Mouse (Mus musculus): ENCODE data around the gene Gjb4. TPM values are rescaled to one million over a fixed set of nuclear protein-coding genes. Genes with fewer than 3 reads are reported as not detected.
A peak's percentile ranks its signal among the peaks of the same experiment; 100 is the strongest.

Gjb4 gene
- total RNA-seq (2021) (not detected), polyA plus RNA-seq (2012; rRNA removed) (0.12 and 0.14 TPM in 2 replicates)
- long read RNA-seq, result 0 reads

GRCm38 (mm10) chr4:127353951-127354438, at the start of gene Gjb4:
TSS of gene Gjb4 (minus strand) at chr4:127354081.
- 69% methylated on average over 8 of the region's 8 CpGs for WGBS
- Histone ChIP-seq H3K4me1 (ENCODE audit: control insufficient read depth, insufficient read depth, low read length) (no peaks in the 10 kb centered on the region), H3K79me2 (replicated peaks; ENCODE audit: control insufficient read depth, insufficient read depth, low read length) (no peaks in the 10 kb centered on the region), H3K27ac (no peak within 1 kb of the TSS), H3K9ac (ENCODE audit: low read depth, low read length) (no peak within 1 kb of the TSS), H3K36me3 (ENCODE audit: control insufficient read depth, insufficient read depth, low read length) (no peaks in the 10 kb centered on the region), H3K4me3 (no peak within 1 kb of the TSS), H3K27me3 (ENCODE audit: control insufficient read depth, insufficient read depth, low read length) (no peaks in the 10 kb centered on the region)
- intact Hi-C loops (cut with DNase I), result no loop called here
- no peak for DNase-seq
- TF ChIP-seq EP300 (IDR thresholded peaks at IDR 0.05; ENCODE audit: insufficient read depth, low read depth, low read length), result no peak
- no peak for TF ChIP-seq CTCF (IDR thresholded peaks at IDR 0.05)
- no peak for TF ChIP-seq POLR2A (IDR thresholded peaks at IDR 0.05; ENCODE audit: insufficient read depth, low read depth, low read length)

- H3K27ac ChIP-seq, result no peak overlapping the region
- no peaks in the 10 kb centered on the region for H3K79me2 ChIP-seq (replicated peaks; ENCODE audit: control insufficient read depth, insufficient read depth, low read length)
- H3K36me3 ChIP-seq (ENCODE audit: control insufficient read depth, insufficient read depth, low read length), result no peaks in the 10 kb centered on the region
- no peak overlapping the region for H3K4me3 ChIP-seq
- 62% methylated on average over 3 of the region's 3 CpGs for WGBS
- no peak overlapping the region for H3K9ac ChIP-seq (ENCODE audit: low read depth, low read length)
- TF ChIP-seq POLR2A (IDR thresholded peaks at IDR 0.05; ENCODE audit: insufficient read depth, low read depth, low read length) (no peak), EP300 (IDR thresholded peaks at IDR 0.05; ENCODE audit: insufficient read depth, low read depth, low read length) (no peak), CTCF (IDR thresholded peaks at IDR 0.05) (no peak)
- no peak for DNase-seq
- H3K27me3 ChIP-seq (ENCODE audit: control insufficient read depth, insufficient read depth, low read length), result no peaks in the 10 kb centered on the region
- no peaks in the 10 kb centered on the region for H3K4me1 ChIP-seq (ENCODE audit: control insufficient read depth, insufficient read depth, low read length)
- intact Hi-C loops (cut with DNase I), result no loop called here
Observed at GRCm38 (mm10) chr4:127402614-127403013, 48.7 kb upstream of the Gjb4 start.

GRCm38 (mm10) chr4:127402166-127402565, 48.3 kb upstream of the Gjb4 start:
- intact Hi-C loops (cut with DNase I), result no loop called here

GRCm38 (mm10) chr4:127400165-127401145, 46.6 kb upstream of the Gjb4 start:
- H3K36me3 ChIP-seq (ENCODE audit: control insufficient read depth, insufficient read depth, low read length), result no peaks in the 10 kb centered on the region
- intact Hi-C loops (cut with DNase I), result no loop called here

More at GRCm38 (mm10) chr4:127402166-127402565, 48.3 kb upstream of the Gjb4 start:
- 72% methylated on average over 4 of the region's 4 CpGs for WGBS
- H3K4me3 ChIP-seq, result no peak overlapping the region
- TF ChIP-seq EP300 (IDR thresholded peaks at IDR 0.05; ENCODE audit: insufficient read depth, low read depth, low read length) (no peak), CTCF (IDR thresholded peaks at IDR 0.05) (no peak), POLR2A (IDR thresholded peaks at IDR 0.05; ENCODE audit: insufficient read depth, low read depth, low read length) (no peak)
- no peaks in the 10 kb centered on the region for H3K36me3 ChIP-seq (ENCODE audit: control insufficient read depth, insufficient read depth, low read length)
- H3K79me2 ChIP-seq (replicated peaks; ENCODE audit: control insufficient read depth, insufficient read depth, low read length), result no peaks in the 10 kb centered on the region
- H3K27me3 ChIP-seq (ENCODE audit: control insufficient read depth, insufficient read depth, low read length), result no peaks in the 10 kb centered on the region
- no peak overlapping the region for H3K9ac ChIP-seq (ENCODE audit: low read depth, low read length)
- H3K27ac ChIP-seq, result no peak overlapping the region
- no peaks in the 10 kb centered on the region for H3K4me1 ChIP-seq (ENCODE audit: control insufficient read depth, insufficient read depth, low read length)
- no peak for DNase-seq

GRCm38 (mm10) chr4:127395591-127395990, 41.7 kb upstream of the Gjb4 start:
- Histone ChIP-seq H3K36me3 (ENCODE audit: control insufficient read depth, insufficient read depth, low read length) (no peaks in the 10 kb centered on the region), H3K27me3 (ENCODE audit: control insufficient read depth, insufficient read depth, low read length) (no peaks in the 10 kb centered on the region), H3K79me2 (replicated peaks; ENCODE audit: control insufficient read depth, insufficient read depth, low read length) (no peaks in the 10 kb centered on the region), H3K27ac (no peak overlapping the region), H3K9ac (ENCODE audit: low read depth, low read length) (no peak overlapping the region), H3K4me1 (ENCODE audit: control insufficient read depth, insufficient read depth, low read length) (no peaks in the 10 kb centered on the region), H3K4me3 (no peak overlapping the region)
- no peak for DNase-seq
- WGBS, result 40% methylated on average over 4 of the region's 4 CpGs
- TF ChIP-seq EP300 (IDR thresholded peaks at IDR 0.05; ENCODE audit: insufficient read depth, low read depth, low read length) (no peak), CTCF (IDR thresholded peaks at IDR 0.05) (no peak), POLR2A (IDR thresholded peaks at IDR 0.05; ENCODE audit: insufficient read depth, low read depth, low read length) (no peak)
- intact Hi-C loops (cut with DNase I), result no loop called here

More at GRCm38 (mm10) chr4:127400165-127401145, 46.6 kb upstream of the Gjb4 start:
- Histone ChIP-seq H3K4me3 (no peak overlapping the region), H3K27me3 (ENCODE audit: control insufficient read depth, insufficient read depth, low read length) (no peaks in the 10 kb centered on the region), H3K79me2 (replicated peaks; ENCODE audit: control insufficient read depth, insufficient read depth, low read length) (no peaks in the 10 kb centered on the region), H3K9ac (ENCODE audit: low read depth, low read length) (no peak overlapping the region), H3K4me1 (ENCODE audit: control insufficient read depth, insufficient read depth, low read length) (no peaks in the 10 kb centered on the region), H3K27ac (no peak overlapping the region)
- TF ChIP-seq POLR2A (IDR thresholded peaks at IDR 0.05; ENCODE audit: insufficient read depth, low read depth, low read length), result no peak
- TF ChIP-seq EP300 (IDR thresholded peaks at IDR 0.05; ENCODE audit: insufficient read depth, low read depth, low read length), result no peak
- no peak for TF ChIP-seq CTCF (IDR thresholded peaks at IDR 0.05)
- WGBS, result 41% methylated on average over 11 of the region's 11 CpGs
- peak in 1 of 2 experiments; percentile 25 for DNase-seq

GRCm38 (mm10) chr4:127389645-127390044, 35.8 kb upstream of the Gjb4 start:
- intact Hi-C loops (cut with DNase I), result no loop called here
- H3K27me3 ChIP-seq (ENCODE audit: control insufficient read depth, insufficient read depth, low read length), result no peaks in the 10 kb centered on the region
- WGBS, result 64% methylated on average over 13 of the region's 13 CpGs

More at GRCm38 (mm10) chr4:127389645-127390044, 35.8 kb upstream of the Gjb4 start:
- H3K27ac ChIP-seq, result no peak overlapping the region
- no peak overlapping the region for H3K4me3 ChIP-seq
- H3K79me2 ChIP-seq (replicated peaks; ENCODE audit: control insufficient read depth, insufficient read depth, low read length), result no peaks in the 10 kb centered on the region
- DNase-seq, result no peak
- H3K36me3 ChIP-seq (ENCODE audit: control insufficient read depth, insufficient read depth, low read length), result no peaks in the 10 kb centered on the region
- no peak overlapping the region for H3K9ac ChIP-seq (ENCODE audit: low read depth, low read length)
- H3K4me1 ChIP-seq (ENCODE audit: control insufficient read depth, insufficient read depth, low read length), result no peaks in the 10 kb centered on the region
- no peak for TF ChIP-seq CTCF (IDR thresholded peaks at IDR 0.05)
- no peak for TF ChIP-seq EP300 (IDR thresholded peaks at IDR 0.05; ENCODE audit: insufficient read depth, low read depth, low read length)
- TF ChIP-seq POLR2A (IDR thresholded peaks at IDR 0.05; ENCODE audit: insufficient read depth, low read depth, low read length), result no peak
